Mouse (Mus musculus) midbrain, postnatal 0 days (tissue): Measurements from ENCODE around the gene Atp10a. TPM values are rescaled to one million over a fixed set of nuclear protein-coding genes. Genes with fewer than 3 reads are reported as not detected.

Experiments used
- ATAC-seq: fragments of 200-750 bp; cut with Nextera tagmentation; 2 replicates; pipeline ENCODE4 v1.8.0; 2017; ENCODE audit warnings: moderate number of reproducible peaks, mild to moderate bottlenecking, moderate TSS enrichment, moderate library complexity; ENCODE audit not compliant: low FRiP score
- DNase-seq: peaks from one replicate; pipeline ENCODE4 v3.0.0-alpha.2; 2015; ENCODE audit warnings: low spot score
- H3K27ac ChIP-seq: fragments of 300-500 bp; sonication (generic); 2 replicates; pipeline ENCODE4 v1.5.1; 2014; ENCODE audit warnings: low read depth, mild to moderate bottlenecking, low read length, mixed read lengths
- H3K27me3 ChIP-seq: fragments of 300-500 bp; sonication (generic); 2 replicates; pipeline ENCODE4 v1.6.1; 2014; ENCODE audit warnings: low read length, control low read depth, mixed read lengths; ENCODE audit not compliant: insufficient read depth
- H3K36me3 ChIP-seq: fragments of 300-500 bp; sonication (generic); 2 replicates; pipeline ENCODE4 v1.6.1; 2014; ENCODE audit warnings: low read length, control low read depth, mixed read lengths; ENCODE audit not compliant: insufficient read depth
- H3K4me1 ChIP-seq: fragments of 300-500 bp; sonication (generic); 2 replicates; pipeline ENCODE4 v1.6.1; 2014; ENCODE audit warnings: mild to moderate bottlenecking, control low read depth, antibody characterized with exemption, low read length, mixed read lengths; ENCODE audit not compliant: insufficient read depth
- H3K4me2 ChIP-seq: fragments of 300-500 bp; sonication (generic); 2 replicates; pipeline ENCODE4 v1.6.1; 2014; ENCODE audit warnings: low read depth, mild to moderate bottlenecking, low read length, mixed read lengths; ENCODE audit not compliant: poor library complexity, severe bottlenecking
- H3K4me3 ChIP-seq: fragments of 300-500 bp; sonication (generic); 2 replicates; pipeline ENCODE4 v1.5.1; 2014; ENCODE audit warnings: low read depth, mild to moderate bottlenecking, low read length, moderate library complexity
- H3K9ac ChIP-seq: fragments of 300-500 bp; sonication (generic); replicated peaks from 2 replicates; pipeline ENCODE4 v1.6.1; 2014; ENCODE audit warnings: mild to moderate bottlenecking, low read length, moderate library complexity, mixed read lengths; ENCODE audit not compliant: poor library complexity, severe bottlenecking
- H3K9me3 ChIP-seq: fragments of 300-500 bp; sonication (generic); 2 replicates; pipeline ENCODE4 v1.6.1; 2016; ENCODE audit warnings: low read length, control low read depth
- CTCF ChIP-seq: IDR thresholded peaks from 2 replicates; pipeline ENCODE4 v1.5.1; 2016; ENCODE audit warnings: antibody characterized with exemption, mild to moderate bottlenecking
- WGBS: fragments of 180-500 bp; shearing (Covaris S2); extraction: QIAGEN DNeasy Blood & Tissue Kit; methylation state at CpG from one replicate; pipeline ENCODE4 v1.1.7; 2014; 5-methylcytosine and 5-hydroxymethylcytosine counted together
- polyA plus RNA-seq: library from polyadenylated mRNA; unstranded; fragments of >200 nt; fragmentation: Nextera tagmentation; extraction: Ambion mirVana; gene quantifications from 2 replicates; pipeline ENCODE4 v1.2.1, GENCODE M21; 2015
- total RNA-seq: library from RNA; depleted of rRNA; stranded (reverse); fragments of >200 nt; gene quantifications from 2 replicates; pipeline ENCODE4 v1.2.3, GENCODE M21; 2014

The Atp10a gene
- total and polyA plus RNA-seq, 2 experiments from 2014 or later: 1.5 to 5.8 TPM

GRCm38 (mm10) chr7:58840367-58840766 lies 184.4 kb downstream of the Atp10a start:
- TF ChIP-seq CTCF: no peak

GRCm38 (mm10) chr7:58841066-58841465 lies 185.1 kb downstream of the Atp10a start:
- Histone ChIP-seq H3K4me2 (no peak overlapping the region), H3K27me3 (no peaks in the 10 kb centered on the region), H3K4me3 (no peak overlapping the region), H3K36me3 (no peaks in the 10 kb centered on the region), H3K4me1 (peaks cover 9% of the 10 kb centered on the region), H3K9ac (no peak overlapping the region), H3K27ac (no peak overlapping the region), H3K9me3 (no peaks in the 10 kb centered on the region)
- ATAC-seq (no peak), DNase-seq (no peak)
- WGBS: 90% methylated on average over 1 of the region's 1 CpGs
- TF ChIP-seq CTCF: no peak

More at GRCm38 (mm10) chr7:58840367-58840766, 184.4 kb downstream of the Atp10a start:
- H3K36me3 ChIP-seq: no peaks in the 10 kb centered on the region
- peaks cover 9% of the 10 kb centered on the region for H3K4me1 ChIP-seq
- no peak for DNase-seq
- H3K27me3 ChIP-seq: no peaks in the 10 kb centered on the region
- H3K9ac ChIP-seq: no peak overlapping the region
- no peak overlapping the region for H3K4me3 ChIP-seq
- no peaks in the 10 kb centered on the region for H3K9me3 ChIP-seq
- no peak for ATAC-seq
- no peak overlapping the region for H3K27ac ChIP-seq
- WGBS: 84% methylated on average over 2 of the region's 2 CpGs
- no peak overlapping the region for H3K4me2 ChIP-seq

- TF ChIP-seq CTCF: no peak
- Histone ChIP-seq H3K27me3 (no peaks in the 10 kb centered on the region), H3K4me1 (peaks cover 9% of the 10 kb centered on the region), H3K4me3 (no peak overlapping the region), H3K27ac (peak overlapping the region; percentile 96), H3K9me3 (no peaks in the 10 kb centered on the region), H3K9ac (no peak overlapping the region; the same call in 1 of the 2 replicates), H3K36me3 (no peaks in the 10 kb centered on the region), H3K4me2 (no peak overlapping the region)
- WGBS: 28% methylated on average over 3 of the region's 3 CpGs
- DNase-seq (peak; percentile 44), ATAC-seq (no peak)
Measured at GRCm38 (mm10) chr7:58842818-58843217, 186.9 kb downstream of the Atp10a start.

- peak; percentile 96 for DNase-seq
- H3K4me1 ChIP-seq: peaks cover 9% of the 10 kb centered on the region
- no peak overlapping the region; the same call in 1 of the 2 replicates for H3K9ac ChIP-seq
- peak; percentile 94 for ATAC-seq
- H3K27ac ChIP-seq: peak overlapping the region; percentile 96
- no peaks in the 10 kb centered on the region for H3K36me3 ChIP-seq
- H3K4me3 ChIP-seq: no peak overlapping the region
- no peak; the same call in 1 of the 2 replicates for TF ChIP-seq CTCF
- peak overlapping the region; percentile 28 for H3K4me2 ChIP-seq
- H3K27me3 ChIP-seq: no peaks in the 10 kb centered on the region
- H3K9me3 ChIP-seq: no peaks in the 10 kb centered on the region
- 0% methylated on average over 9 of the region's 9 CpGs for WGBS
Measured at GRCm38 (mm10) chr7:58843767-58844445, 187.9 kb downstream of the Atp10a start.

GRCm38 (mm10) chr7:58844449-58844848 lies 188.5 kb downstream of the Atp10a start:
- ATAC-seq (peak; percentile 48; the same call in 1 of the 2 replicates), DNase-seq (no peak)
- H3K9ac ChIP-seq: no peak overlapping the region
- H3K27me3 ChIP-seq: no peaks in the 10 kb centered on the region
- peak overlapping the region; percentile 96 for H3K27ac ChIP-seq
- no peak for TF ChIP-seq CTCF
- peak overlapping the region; percentile 13; the same call in 1 of the 2 replicates for H3K4me2 ChIP-seq
- no peak overlapping the region for H3K4me3 ChIP-seq
- no peaks in the 10 kb centered on the region for H3K9me3 ChIP-seq
- H3K36me3 ChIP-seq: no peaks in the 10 kb centered on the region
- 11% methylated on average over 4 of the region's 4 CpGs for WGBS
- peaks cover 9% of the 10 kb centered on the region for H3K4me1 ChIP-seq

- Histone ChIP-seq H3K36me3 (no peaks in the 10 kb centered on the region), H3K9ac (no peak overlapping the region), H3K4me3 (no peak overlapping the region), H3K9me3 (no peaks in the 10 kb centered on the region), H3K4me2 (no peak overlapping the region), H3K27ac (no peak overlapping the region), H3K4me1 (no peaks in the 10 kb centered on the region), H3K27me3 (no peaks in the 10 kb centered on the region)
- no peak for TF ChIP-seq CTCF
- 90% methylated on average over 4 of the region's 4 CpGs for WGBS
- ATAC-seq (no peak), DNase-seq (no peak)
Measured at GRCm38 (mm10) chr7:58858921-58859320, 203.0 kb downstream of the Atp10a start.
